Mouse (Mus musculus) lung, adult 2 months (tissue): ENCODE measurements at regions not wholly inside any gene's neighbourhood (a gene's known extent, or its start where the extent isn't known, plus 50 kb on each side); places are given as distances from the start of the nearest gene placed in this dataset.
A peak's percentile ranks its signal among the peaks of the same experiment; 100 is the strongest.

Experiments used
- DNase-seq: peaks from one replicate; pipeline ENCODE4 v3.0.0; 2022
- H3K4me1 ChIP-seq: fragments of 200-500 bp; 2 replicates; pipeline ENCODE4 v1.6.1; 2011; ENCODE audit warnings: low read length; ENCODE audit not compliant: control insufficient read depth, insufficient read depth
- H3K4me3 ChIP-seq: fragments of 200-500 bp; replicated peaks from 2 replicates; pipeline ENCODE3; 2011; ENCODE audit warnings: low read depth, mild to moderate bottlenecking, control low read depth, low read length; ENCODE audit errors: extremely low read depth
- CTCF ChIP-seq: fragments of 200-500 bp; IDR thresholded peaks from 2 replicates; pipeline ENCODE4 v1.5.1; 2011; ENCODE audit warnings: mild to moderate bottlenecking, low read length, control low read depth; ENCODE audit not compliant: insufficient read depth
- POLR2A ChIP-seq: fragments of 200-500 bp; IDR thresholded peaks from 2 replicates; pipeline ENCODE4 v1.6.1; 2011; ENCODE audit warnings: low read depth, mild to moderate bottlenecking, control low read depth, low read length, borderline replicate concordance; ENCODE audit errors: extremely low read depth
- WGBS: fragments of 180-500 bp; shearing (Covaris S2); methylation state at CpG from one replicate; pipeline ENCODE4 v1.1.7; 2018; 5-methylcytosine and 5-hydroxymethylcytosine counted together

DNA sequence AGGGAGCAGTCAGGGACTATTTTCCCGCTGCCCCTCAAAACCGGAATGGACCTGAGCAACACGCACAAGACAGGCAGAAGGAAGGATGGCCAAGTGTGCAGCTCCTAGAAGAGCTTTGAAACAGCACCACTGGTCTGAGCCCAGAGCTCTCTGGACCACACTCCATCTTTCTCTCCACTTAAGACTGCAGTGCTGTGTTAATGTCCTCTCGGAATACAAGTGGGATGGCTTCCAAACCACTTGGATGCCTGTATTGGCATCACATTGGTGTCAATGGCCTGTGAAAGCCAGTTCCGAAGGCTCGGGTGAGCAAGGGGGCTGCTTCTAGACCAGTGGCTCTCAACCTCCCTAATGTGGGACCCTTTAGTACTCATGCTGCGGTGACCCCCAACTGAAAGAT, 77.4 kb upstream of the Ccn6 start:
- no peak for TF ChIP-seq CTCF
- no peak for TF ChIP-seq POLR2A
- no peak for DNase-seq
- WGBS: 84% methylated on average over 7 of the region's 7 CpGs
- no peak overlapping the region for H3K4me3 ChIP-seq
- peaks cover 3% of the 10 kb centered on the region; the same call in 1 of the 2 replicates for H3K4me1 ChIP-seq

DNA sequence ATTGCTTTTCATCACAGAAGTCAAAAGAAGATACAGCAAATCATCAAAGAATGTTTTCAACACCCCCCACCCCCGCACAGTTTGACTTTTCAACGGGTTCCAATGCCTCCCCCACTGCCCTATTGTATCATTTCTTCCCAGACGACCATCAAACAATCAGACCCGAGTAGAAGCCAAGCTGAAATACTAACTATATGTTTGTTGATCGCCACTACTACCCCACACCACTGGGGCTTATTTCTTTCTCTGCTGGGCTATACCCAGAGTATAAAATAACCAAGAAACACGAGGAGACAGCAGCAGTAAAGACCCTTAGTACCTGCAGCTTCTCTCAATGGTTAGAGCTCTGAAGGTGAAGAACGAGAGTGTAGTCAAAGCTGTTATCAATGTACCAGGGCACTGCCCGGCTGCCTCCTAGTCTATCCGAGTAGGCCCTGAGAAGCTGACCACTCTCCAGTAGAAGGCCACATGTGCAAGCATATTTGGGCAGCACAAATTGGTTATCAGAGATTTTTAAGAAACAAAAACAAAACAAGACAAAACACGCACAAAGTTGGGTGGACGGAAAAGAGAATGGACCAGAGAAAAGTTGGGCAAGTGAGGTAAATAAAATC, 76.7 kb upstream of the Ccn6 start:
- 59% methylated on average over 11 of the region's 11 CpGs for WGBS
- TF ChIP-seq CTCF (no peak), POLR2A (no peak)
- H3K4me1 ChIP-seq: peaks cover 3% of the 10 kb centered on the region; the same call in 1 of the 2 replicates
- no peak for DNase-seq
- no peak overlapping the region for H3K4me3 ChIP-seq

DNA sequence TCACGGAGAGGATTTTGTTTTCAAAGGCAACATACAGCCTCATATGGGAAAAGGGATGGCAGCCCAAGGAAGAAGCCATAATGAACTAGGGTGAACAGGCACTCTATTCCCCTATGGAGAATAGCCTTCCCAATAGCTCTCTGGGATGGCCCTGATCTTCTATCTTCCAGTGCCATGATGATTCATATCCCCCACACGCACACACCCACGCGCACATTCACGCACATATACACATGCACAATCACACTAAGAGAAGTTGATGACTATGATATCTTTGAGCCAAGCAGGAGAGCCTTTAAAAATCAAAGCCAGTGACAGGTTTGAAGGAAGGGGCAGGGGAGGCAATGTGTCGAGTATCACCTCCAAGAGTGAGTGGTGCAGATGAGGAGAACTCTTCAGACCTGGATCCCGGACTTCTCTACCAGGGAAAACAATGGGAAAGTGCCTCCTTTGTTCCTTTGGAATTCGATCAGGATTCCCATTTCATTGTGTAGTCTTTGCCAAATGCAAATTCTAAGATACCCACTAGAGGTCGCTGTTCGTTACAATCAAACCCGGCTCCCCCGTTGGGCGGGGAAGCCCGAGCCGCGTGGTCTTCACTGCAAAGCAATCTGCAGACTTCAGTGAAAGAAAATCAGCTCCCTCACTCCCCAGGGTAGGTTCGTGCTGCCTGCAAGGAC, 76.0 kb upstream of the Ccn6 start:
- peak; percentile 44 for DNase-seq
- H3K4me3 ChIP-seq: no peak overlapping the region
- TF ChIP-seq POLR2A (no peak), CTCF (peak; percentile 62)
- WGBS: 15% methylated on average over 17 of the region's 17 CpGs
- H3K4me1 ChIP-seq: peaks cover 3% of the 10 kb centered on the region; the same call in 1 of the 2 replicates

DNA sequence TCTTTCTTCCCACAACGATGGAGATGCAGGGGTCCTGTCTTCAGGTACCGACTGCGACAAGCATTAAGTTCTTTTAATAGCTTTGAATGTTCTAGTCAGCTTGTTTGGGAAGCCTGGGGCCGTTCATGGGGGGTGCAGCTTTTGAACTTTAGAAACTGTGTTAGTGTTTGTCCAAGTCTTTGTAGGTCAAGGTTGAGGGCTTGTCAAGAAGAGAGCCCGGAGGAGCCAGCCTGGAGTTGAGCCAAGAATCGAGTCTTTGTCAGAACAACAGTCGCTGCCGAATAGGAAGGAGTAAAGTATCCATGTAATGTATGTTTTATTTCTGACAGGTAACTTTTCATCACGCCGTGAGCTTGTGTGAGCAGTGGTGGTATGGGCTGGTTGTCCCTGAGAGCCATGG, 75.0 kb upstream of the Ccn6 start:
- TF ChIP-seq CTCF (no peak), POLR2A (no peak)
- Histone ChIP-seq H3K4me1 (peaks cover 3% of the 10 kb centered on the region; the same call in 1 of the 2 replicates), H3K4me3 (no peak overlapping the region)
- DNase-seq: no peak
- WGBS: 40% methylated on average over 10 of the region's 10 CpGs

DNA sequence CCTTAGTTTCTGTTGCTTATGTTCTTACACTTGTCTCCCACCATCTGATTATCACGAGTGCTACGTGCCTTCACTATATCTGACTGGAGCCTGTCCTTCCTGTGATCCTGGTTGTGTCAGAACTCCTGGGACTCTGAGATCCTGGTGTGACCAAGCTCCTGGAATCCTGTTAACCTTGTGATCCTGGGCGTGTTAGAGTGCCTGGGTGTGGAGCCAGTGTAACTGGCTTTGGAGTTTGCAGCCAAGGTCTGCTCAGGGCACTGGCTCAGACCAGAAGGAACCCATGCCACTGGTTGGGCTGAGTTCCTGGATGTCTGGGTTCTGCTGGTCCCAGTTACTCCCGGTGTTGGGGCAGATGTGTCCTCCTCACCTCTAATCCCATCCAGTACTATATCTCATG, 74.0 kb upstream of the Ccn6 start:
- Histone ChIP-seq H3K4me1 (peaks cover 3% of the 10 kb centered on the region; the same call in 1 of the 2 replicates), H3K4me3 (no peak overlapping the region)
- TF ChIP-seq CTCF (no peak), POLR2A (no peak)
- WGBS: 78% methylated on average over 4 of the region's 4 CpGs
- no peak for DNase-seq

DNA sequence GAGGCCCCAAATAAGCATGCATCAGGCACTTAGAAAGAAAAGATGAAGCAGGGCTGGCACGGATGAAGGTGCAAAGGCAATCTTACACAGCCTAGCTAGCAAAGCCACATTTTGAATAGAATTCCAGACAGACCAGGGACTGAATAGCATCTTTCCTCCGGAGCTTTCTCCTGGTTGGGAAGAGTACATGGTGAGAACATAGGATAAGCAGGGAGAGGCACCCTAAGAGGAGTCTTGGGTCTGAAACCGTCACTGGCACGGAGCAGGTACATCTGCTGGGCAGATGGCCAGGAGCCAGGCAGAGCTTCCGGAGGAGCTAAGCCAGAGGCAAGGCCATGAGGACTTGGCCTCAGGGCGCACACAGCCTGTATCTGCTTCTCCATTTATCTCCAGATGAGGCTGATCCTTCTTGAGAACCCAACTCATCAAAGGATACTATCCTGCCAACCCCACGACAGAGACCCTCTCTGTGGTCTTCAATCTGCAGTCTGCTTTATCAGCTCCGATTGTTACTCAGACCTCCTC, 70.4 kb upstream of the Ccn6 start:
- WGBS: 71% methylated on average over 8 of the region's 8 CpGs
- H3K4me3 ChIP-seq: no peak overlapping the region
- TF ChIP-seq CTCF: no peak
- no peak for TF ChIP-seq POLR2A
- no peak for DNase-seq
- H3K4me1 ChIP-seq: no peaks in the 10 kb centered on the region; the same call in 1 of the 2 replicates

DNA sequence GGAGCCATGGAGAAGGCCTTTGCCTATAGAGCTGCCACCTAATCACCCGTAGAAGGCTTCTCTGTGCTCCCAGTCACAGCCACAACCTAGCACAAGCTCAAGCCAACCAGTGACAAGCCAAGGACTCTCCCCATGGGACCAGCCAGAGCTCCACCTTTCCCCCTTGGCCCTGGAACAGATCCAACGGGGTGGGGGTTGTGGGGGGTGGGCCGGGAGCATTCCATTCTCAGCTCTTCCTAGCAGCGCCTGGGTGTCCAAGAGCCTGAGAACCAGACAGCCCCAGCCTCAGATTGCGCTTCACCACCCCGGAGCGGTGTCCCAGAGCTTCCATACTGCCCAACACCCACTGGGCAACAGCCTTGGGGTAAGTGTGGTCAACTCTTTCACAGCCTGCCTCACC, 69.6 kb upstream of the Ccn6 start:
- TF ChIP-seq POLR2A (no peak), CTCF (no peak)
- no peak for DNase-seq
- H3K4me3 ChIP-seq: no peak overlapping the region
- no peaks in the 10 kb centered on the region for H3K4me1 ChIP-seq
- WGBS: 84% methylated on average over 7 of the region's 7 CpGs

DNA sequence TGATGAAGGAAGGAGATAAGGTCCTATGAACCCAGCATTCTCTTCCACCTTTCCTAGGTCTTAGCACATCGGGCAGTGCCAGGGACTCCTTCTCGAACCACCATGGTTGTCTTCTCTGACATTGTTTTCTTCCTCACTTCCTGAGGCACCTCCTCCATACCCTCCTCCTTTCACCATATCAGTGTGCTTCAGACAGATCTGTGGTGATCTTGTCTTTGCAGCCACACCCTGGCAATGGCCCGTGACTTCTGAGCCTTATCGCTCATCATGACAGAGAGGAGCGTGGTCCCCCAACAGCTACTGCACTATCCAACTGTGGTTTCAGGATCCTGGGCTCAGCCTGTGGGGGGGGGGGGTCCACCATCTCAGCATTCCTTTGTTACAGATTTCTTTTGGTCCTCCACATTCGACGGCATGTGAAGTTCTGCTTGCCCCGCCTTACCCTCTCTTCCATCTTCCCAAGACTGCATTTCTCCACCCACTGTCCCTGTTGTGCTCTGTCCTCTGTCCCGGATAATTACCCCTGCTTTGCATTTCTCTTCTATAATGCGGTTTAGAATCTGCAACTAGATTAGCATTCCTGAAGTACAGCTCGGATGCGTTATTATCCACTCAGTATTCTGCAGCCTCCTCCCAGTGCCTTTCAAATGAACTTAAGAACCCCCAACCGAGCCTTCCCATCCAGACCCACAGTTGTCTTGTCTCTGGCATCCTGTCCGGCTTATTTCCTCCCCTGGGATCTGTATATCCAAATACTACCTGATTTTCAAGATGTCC, 67.2 kb upstream of the Ccn6 start:
- TF ChIP-seq POLR2A (no peak), CTCF (no peak)
- DNase-seq: no peak
- 79% methylated on average over 14 of the region's 14 CpGs for WGBS
- Histone ChIP-seq H3K4me1 (no peaks in the 10 kb centered on the region; the same call in 1 of the 2 replicates), H3K4me3 (no peak overlapping the region)

DNA sequence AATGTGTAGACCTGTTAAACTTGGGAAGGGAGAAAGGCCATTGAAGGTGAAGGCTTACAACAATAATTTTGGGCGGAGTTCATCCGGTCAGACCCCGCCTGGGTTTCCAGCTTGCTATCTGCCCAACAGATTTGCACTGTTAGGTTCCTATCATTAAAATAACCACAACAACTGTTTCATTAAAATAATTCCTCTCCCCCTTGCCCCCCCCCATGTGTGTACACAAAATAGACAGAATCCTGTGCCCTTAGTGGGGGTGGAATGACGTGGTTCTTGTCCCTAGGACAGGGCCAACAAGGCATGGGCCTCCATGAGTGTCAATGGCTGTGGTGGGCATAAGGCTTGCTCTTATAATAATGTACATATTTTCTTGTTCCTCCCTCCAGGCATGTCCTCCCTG, 65.6 kb upstream of the Ccn6 start:
- DNase-seq: no peak
- 96% methylated on average over 4 of the region's 4 CpGs for WGBS
- Histone ChIP-seq H3K4me1 (no peaks in the 10 kb centered on the region; the same call in 1 of the 2 replicates), H3K4me3 (no peak overlapping the region)
- TF ChIP-seq CTCF: no peak
- TF ChIP-seq POLR2A: no peak
